Mouse (Mus musculus): ENCODE data around the gene Mturn. TPM values are rescaled to one million over a fixed set of nuclear protein-coding genes. Genes with fewer than 3 reads are reported as not detected.

Gene Mturn
- total RNA-seq, 1 experiment, result 4.2 TPM

GRCm38 (mm10) chr6:54685716-54686395, 4.4 kb downstream of the Mturn start:
- Histone ChIP-seq H3K27ac (ENCODE audit: insufficient read depth, low read depth, low read length, poor library complexity, severe bottlenecking) (no peak overlapping the region), H3K4me3 (ENCODE audit: insufficient read depth in 1 of 2, low read depth in 1 of 2, low read length in 2 of 2, poor library complexity in 1 of 2, severe bottlenecking in 1 of 2) (no peak overlapping the region), H3K4me1 (ENCODE audit: control insufficient read depth in 2 of 2, insufficient read depth in 2 of 2, low read length in 2 of 2, poor library complexity in 1 of 2) (peaks cover 0 to 8% of the 10 kb centered on the region in 2 experiments; a peak in 2 of 4 replicates), H3K9ac (ENCODE audit: insufficient read depth, low read depth, low read length, poor library complexity, severe bottlenecking) (no peak overlapping the region), H3K9me3 (ENCODE audit: control insufficient read depth, insufficient read depth, low read depth, low read length) (no peaks in the 10 kb centered on the region), H3K36me3 (ENCODE audit: control insufficient read depth, insufficient read depth, low read length, poor library complexity, severe bottlenecking) (no peaks in the 10 kb centered on the region)
- in situ Hi-C loops (cut with MboI; ENCODE audit: low sequenced_read_pairs in 2 of 2, unreplicated experiment in 2 of 2), result no loop called here
- TF ChIP-seq MAFK (IDR thresholded peaks at IDR 0.05; ENCODE audit: insufficient read depth, low read depth, low read length) (no peak), ZNF384 (IDR thresholded peaks at IDR 0.05; ENCODE audit: low read depth, low read length) (no peak), ZC3H11A (IDR thresholded peaks at IDR 0.05; ENCODE audit: borderline replicate concordance, low read depth, low read length) (no peak), HCFC1 (IDR thresholded peaks at IDR 0.05; ENCODE audit: borderline replicate concordance, insufficient read depth, low read length) (no peak), CHD2 (IDR thresholded peaks at IDR 0.05; ENCODE audit: low read depth, low read length) (no peak)
- no peak for DNase-seq (ENCODE audit: low read depth, low spot score)

GRCm38 (mm10) chr6:54686946-54687737, 5.7 kb downstream of the Mturn start:
- TF ChIP-seq ZC3H11A (IDR thresholded peaks at IDR 0.05; ENCODE audit: borderline replicate concordance, low read depth, low read length), result no peak
- no peak for TF ChIP-seq CHD2 (IDR thresholded peaks at IDR 0.05; ENCODE audit: low read depth, low read length)
- no peak for TF ChIP-seq ZNF384 (IDR thresholded peaks at IDR 0.05; ENCODE audit: low read depth, low read length)
- no peak for TF ChIP-seq HCFC1 (IDR thresholded peaks at IDR 0.05; ENCODE audit: borderline replicate concordance, insufficient read depth, low read length)
- no peak for TF ChIP-seq MAFK (IDR thresholded peaks at IDR 0.05; ENCODE audit: insufficient read depth, low read depth, low read length)
- Histone ChIP-seq H3K9ac (ENCODE audit: insufficient read depth, low read depth, low read length, poor library complexity, severe bottlenecking) (no peak overlapping the region), H3K36me3 (ENCODE audit: control insufficient read depth, insufficient read depth, low read length, poor library complexity, severe bottlenecking) (no peaks in the 10 kb centered on the region; the same call in 1 of the 2 replicates), H3K4me1 (ENCODE audit: control insufficient read depth in 2 of 2, insufficient read depth in 2 of 2, low read length in 2 of 2, poor library complexity in 1 of 2) (peaks cover 0 to 9% of the 10 kb centered on the region in 2 experiments; a peak in 1 of 4 replicates), H3K27ac (ENCODE audit: insufficient read depth, low read depth, low read length, poor library complexity, severe bottlenecking) (no peak overlapping the region), H3K9me3 (ENCODE audit: control insufficient read depth, insufficient read depth, low read depth, low read length) (no peaks in the 10 kb centered on the region), H3K4me3 (ENCODE audit: insufficient read depth in 1 of 2, low read depth in 1 of 2, low read length in 2 of 2, poor library complexity in 1 of 2, severe bottlenecking in 1 of 2) (no peak overlapping the region)
- no peak for DNase-seq (ENCODE audit: low read depth, low spot score)
- in situ Hi-C loops (cut with MboI; ENCODE audit: low sequenced_read_pairs in 2 of 2, unreplicated experiment in 2 of 2), result no loop called here

- Histone ChIP-seq H3K9ac (ENCODE audit: insufficient read depth, low read depth, low read length, poor library complexity, severe bottlenecking) (no peak overlapping the region), H3K4me3 (ENCODE audit: insufficient read depth in 1 of 2, low read depth in 1 of 2, low read length in 2 of 2, poor library complexity in 1 of 2, severe bottlenecking in 1 of 2) (no peak overlapping the region), H3K36me3 (ENCODE audit: control insufficient read depth, insufficient read depth, low read length, poor library complexity, severe bottlenecking) (no peaks in the 10 kb centered on the region; the same call in 1 of the 2 replicates), H3K4me1 (ENCODE audit: control insufficient read depth in 2 of 2, insufficient read depth in 2 of 2, low read length in 2 of 2, poor library complexity in 1 of 2) (peaks cover 0 to 6% of the 10 kb centered on the region in 2 experiments; a peak in 1 of 4 replicates), H3K9me3 (ENCODE audit: control insufficient read depth, insufficient read depth, low read depth, low read length) (no peaks in the 10 kb centered on the region), H3K27ac (ENCODE audit: insufficient read depth, low read depth, low read length, poor library complexity, severe bottlenecking) (no peak overlapping the region; the same call in 1 of the 2 replicates)
- TF ChIP-seq HCFC1 (IDR thresholded peaks at IDR 0.05; ENCODE audit: borderline replicate concordance, insufficient read depth, low read length) (no peak), CHD2 (IDR thresholded peaks at IDR 0.05; ENCODE audit: low read depth, low read length) (no peak), MAFK (IDR thresholded peaks at IDR 0.05; ENCODE audit: insufficient read depth, low read depth, low read length) (no peak), ZC3H11A (IDR thresholded peaks at IDR 0.05; ENCODE audit: borderline replicate concordance, low read depth, low read length) (no peak), ZNF384 (IDR thresholded peaks at IDR 0.05; ENCODE audit: low read depth, low read length) (no peak)
- DNase-seq (ENCODE audit: low read depth, low spot score), result no peak
- in situ Hi-C loops (cut with MboI; ENCODE audit: low sequenced_read_pairs in 2 of 2, unreplicated experiment in 2 of 2), result no loop called here
Measured at GRCm38 (mm10) chr6:54688467-54689323, 7.3 kb downstream of the Mturn start.

GRCm38 (mm10) chr6:54689686-54690085, 8.3 kb downstream of the Mturn start:
- TF ChIP-seq ZC3H11A (IDR thresholded peaks at IDR 0.05; ENCODE audit: borderline replicate concordance, low read depth, low read length) (no peak), ZNF384 (IDR thresholded peaks at IDR 0.05; ENCODE audit: low read depth, low read length) (no peak), HCFC1 (IDR thresholded peaks at IDR 0.05; ENCODE audit: borderline replicate concordance, insufficient read depth, low read length) (no peak), MAFK (IDR thresholded peaks at IDR 0.05; ENCODE audit: insufficient read depth, low read depth, low read length) (no peak), CHD2 (IDR thresholded peaks at IDR 0.05; ENCODE audit: low read depth, low read length) (no peak)
- no peaks in the 10 kb centered on the region; the same call in 1 of the 2 replicates for H3K36me3 ChIP-seq (ENCODE audit: control insufficient read depth, insufficient read depth, low read length, poor library complexity, severe bottlenecking)
- no peaks in the 10 kb centered on the region for H3K9me3 ChIP-seq (ENCODE audit: control insufficient read depth, insufficient read depth, low read depth, low read length)
- DNase-seq (ENCODE audit: low read depth, low spot score), result no peak
- H3K4me1 ChIP-seq (ENCODE audit: control insufficient read depth in 2 of 2, insufficient read depth in 2 of 2, low read length in 2 of 2, poor library complexity in 1 of 2), result peaks cover 0 to 6% of the 10 kb centered on the region in 2 experiments; a peak in 1 of 4 replicates
- H3K27ac ChIP-seq (ENCODE audit: insufficient read depth, low read depth, low read length, poor library complexity, severe bottlenecking), result no peak overlapping the region
- no peak overlapping the region for H3K4me3 ChIP-seq (ENCODE audit: insufficient read depth in 1 of 2, low read depth in 1 of 2, low read length in 2 of 2, poor library complexity in 1 of 2, severe bottlenecking in 1 of 2)
- H3K9ac ChIP-seq (ENCODE audit: insufficient read depth, low read depth, low read length, poor library complexity, severe bottlenecking), result no peak overlapping the region
- in situ Hi-C loops (cut with MboI; ENCODE audit: low sequenced_read_pairs in 2 of 2, unreplicated experiment in 2 of 2), result no loop called here
